Mouse (Mus musculus) spleen, postnatal 10 days (tissue): ENCODE results near the gene Tanc2.

ENCODE experiments used
- DNase-seq, 2 experiments: peaks; one replicate each; pipeline ENCODE4 v3.0.0; 2021 to 2022; ENCODE audit warnings: low spot score in 2 of 2

Tanc2 gene

DNA sequence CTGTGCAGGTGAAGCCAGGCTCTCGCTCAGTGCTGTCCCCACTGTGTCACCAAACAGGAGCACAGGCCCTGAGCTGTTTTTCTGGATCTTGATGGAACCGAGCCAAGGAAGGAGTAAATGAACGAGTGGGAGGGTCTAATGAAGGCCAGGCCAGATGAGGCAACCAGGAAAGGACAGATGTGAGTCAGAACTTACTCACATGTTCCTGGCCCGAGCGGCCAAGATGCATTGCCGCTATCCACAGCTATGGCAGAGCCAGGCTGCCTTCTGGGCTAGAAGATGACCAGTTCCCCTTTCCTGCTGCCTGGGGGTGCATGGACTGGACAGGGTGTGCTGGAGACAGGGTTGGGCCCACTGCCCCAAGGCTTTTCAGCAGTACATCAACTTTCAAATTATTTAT is 363.6 kb downstream of the Tanc2 start:
- DNase-seq: no peak

- no peak for DNase-seq
These were observed 366.1 kb downstream of the Tanc2 start for GRCm38 (mm10) chr11:105955815-105956430.

GRCm38 (mm10) chr11:105957501-105957900 is 367.7 kb downstream of the Tanc2 start:
- DNase-seq: no peak

DNA sequence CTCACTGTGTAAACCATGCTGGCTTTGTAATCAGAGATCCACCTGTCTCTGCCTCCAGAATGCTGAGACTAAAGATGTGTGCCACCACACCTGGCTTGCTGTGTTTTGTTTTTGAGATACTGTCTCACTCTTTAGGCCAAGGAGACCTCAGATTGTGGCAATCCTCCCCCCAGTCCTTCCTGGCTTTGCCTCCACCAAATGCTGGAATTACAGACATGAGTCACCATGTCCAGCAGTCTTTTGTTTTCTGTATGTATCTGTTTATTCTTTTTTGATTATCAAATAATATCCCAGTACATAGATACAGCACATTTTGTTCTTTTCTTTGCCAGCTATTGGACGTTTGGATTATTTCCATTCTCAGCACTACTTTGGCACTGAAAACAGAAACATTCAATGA is 368.8 kb downstream of the Tanc2 start:
- DNase-seq: no peak

- no peak for DNase-seq
These were observed 369.6 kb downstream of the Tanc2 start for GRCm38 (mm10) chr11:105959355-105959754.

GRCm38 (mm10) chr11:105964691-105965090 is 374.9 kb downstream of the Tanc2 start:
- DNase-seq: peak in 1 of 2 experiments; percentile 31

GRCm38 (mm10) chr11:105966288-105966687 is 376.5 kb downstream of the Tanc2 start:
- DNase-seq: no peak

- no peak for DNase-seq
These were observed 378.2 kb downstream of the Tanc2 start, which contains the start of gene Ace for GRCm38 (mm10) chr11:105967741-105968574. Gene Ace, plus strand, starts transcription at chr11:105967945.

DNA sequence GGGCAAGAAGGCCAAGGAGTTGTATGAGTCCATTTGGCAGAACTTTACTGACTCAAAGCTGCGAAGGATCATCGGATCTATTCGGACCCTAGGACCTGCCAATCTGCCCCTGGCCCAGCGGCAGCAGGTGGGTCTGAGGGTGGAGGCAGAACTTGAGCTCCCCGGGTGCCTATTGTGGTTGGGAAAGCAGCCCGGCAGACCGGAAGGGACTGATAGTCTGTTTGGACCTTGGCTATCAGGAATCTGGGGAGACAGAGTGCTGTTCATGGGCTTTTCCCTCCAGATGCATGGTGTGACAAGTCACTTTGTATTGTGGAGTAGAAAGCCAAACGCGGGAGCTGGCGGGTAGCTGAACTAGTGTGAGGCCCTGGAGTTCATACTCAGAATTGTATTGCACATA is 379.2 kb downstream of the Tanc2 start:
- no peak for DNase-seq

GRCm38 (mm10) chr11:105969516-105969915 is 379.7 kb downstream of the Tanc2 start:
- DNase-seq: peak in 1 of 2 experiments; percentile 44

GRCm38 (mm10) chr11:105974593-105974992 is 384.8 kb downstream of the Tanc2 start:
- DNase-seq: no peak

DNA sequence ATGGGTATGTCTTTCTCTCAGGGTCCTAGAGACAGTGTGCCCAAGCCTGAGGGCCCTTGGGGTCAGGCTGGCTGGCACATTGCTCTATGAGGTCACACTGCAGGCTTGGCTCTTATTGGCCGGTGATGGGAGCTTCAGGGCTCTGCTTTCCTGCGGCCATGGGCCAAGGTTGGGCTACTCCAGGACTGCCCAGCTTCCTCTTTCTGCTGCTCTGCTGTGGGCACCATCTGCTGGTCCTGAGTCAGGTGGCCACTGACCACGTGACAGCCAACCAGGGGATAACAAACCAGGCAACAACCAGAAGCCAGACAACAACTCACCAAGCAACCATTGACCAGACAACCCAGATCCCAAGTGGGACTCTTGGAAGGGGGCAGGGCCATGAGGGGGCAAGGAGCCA is 385.3 kb downstream of the Tanc2 start:
- no peak for DNase-seq

DNA sequence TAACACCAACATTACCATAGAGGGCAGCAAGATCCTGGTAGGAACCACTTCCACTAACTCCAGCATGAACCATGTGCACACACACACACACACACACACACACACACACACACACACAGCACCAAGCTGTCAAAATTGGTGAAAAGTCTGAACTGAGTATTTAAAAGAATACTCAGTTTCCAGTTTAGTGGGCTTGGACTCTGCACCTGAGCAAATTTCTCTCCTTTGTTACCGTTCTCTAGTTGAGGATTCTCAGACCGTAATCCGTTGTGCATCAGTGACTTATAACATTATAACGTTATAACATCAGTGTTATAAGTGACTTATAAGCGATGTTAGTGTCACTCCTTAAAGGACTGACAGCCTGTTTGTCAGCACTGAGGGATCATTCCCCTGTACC is 385.9 kb downstream of the Tanc2 start:
- DNase-seq: no peak

DNA sequence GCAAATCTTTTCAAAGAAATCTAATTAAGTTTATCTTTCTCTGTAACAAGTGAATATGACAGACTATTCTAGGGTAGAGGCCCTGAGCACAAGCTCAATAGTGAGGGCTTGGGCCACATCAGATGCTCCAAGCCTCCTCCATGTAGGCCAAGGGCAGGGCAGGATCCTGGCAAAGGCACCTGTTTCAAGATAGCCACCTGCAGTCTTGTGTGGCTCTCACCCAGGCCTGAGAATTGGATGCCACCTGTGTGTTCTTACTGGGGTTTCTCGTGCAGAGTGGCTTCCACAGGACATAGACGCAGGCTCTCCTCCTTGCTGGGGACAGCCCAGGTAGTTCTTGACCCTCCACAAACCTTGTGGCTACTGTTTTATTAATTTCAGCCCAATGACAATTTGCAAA is 388.4 kb downstream of the Tanc2 start:
- no peak for DNase-seq

DNA sequence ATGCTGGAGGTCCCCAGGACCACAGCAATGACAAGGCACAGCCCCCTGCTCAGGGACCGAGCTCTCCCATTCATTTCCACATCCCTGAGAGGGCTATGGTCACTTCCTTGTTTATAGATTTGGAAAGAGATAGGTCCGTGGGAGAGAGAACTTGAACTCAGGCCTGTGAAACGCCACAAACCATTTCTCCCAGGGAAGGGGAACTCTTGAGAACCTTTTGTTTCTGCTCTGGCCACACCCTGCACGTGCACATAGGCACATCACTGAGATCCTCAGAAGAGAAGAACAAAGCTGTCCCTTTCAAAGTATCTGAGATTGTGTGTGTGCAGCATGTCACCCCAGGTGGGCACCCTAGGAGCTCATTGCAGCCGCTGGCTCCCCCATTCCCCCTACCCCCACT is 388.8 kb downstream of the Tanc2 start:
- DNase-seq: no peak
